Mouse (Mus musculus) MEL (cell line): Measurements from ENCODE around the gene Cyb5rl. TPM values are rescaled to one million over a fixed set of nuclear protein-coding genes. Genes with fewer than 3 reads are reported as not detected.
A peak's percentile ranks its signal among the peaks of the same experiment; 100 is the strongest.

ENCODE experiments used
- DNase-seq: peaks from one replicate; pipeline ENCODE4 v3.0.0; 2011; ENCODE audit warnings: low read depth, low spot score
- H3K27ac ChIP-seq: 2 replicates; pipeline ENCODE4 v1.5.1; 2012; ENCODE audit warnings: low read depth, mild to moderate bottlenecking, control low read depth, low read length, moderate library complexity; ENCODE audit not compliant: control insufficient read depth
- H3K27me3 ChIP-seq, 2 experiments: fragments of 150-350 bp in 1 of 2; sonication (generic) in 1 of 2; 2 replicates each; pipeline ENCODE4 v1.6.1; 2012; ENCODE audit warnings: low read length in 2 of 2, mild to moderate bottlenecking in 2 of 2, improper control_type of control experiment in 1 of 2, moderate library complexity in 1 of 2; ENCODE audit not compliant: insufficient read depth in 2 of 2, control insufficient read depth in 1 of 2
- H3K36me3 ChIP-seq, 2 experiments: 2 replicates each; pipeline ENCODE4 v1.6.1; 2012 to 2014; ENCODE audit warnings: low read length in 2 of 2, improper control_type of control experiment in 1 of 2, inconsistent platforms in 1 of 2, mild to moderate bottlenecking in 1 of 2; ENCODE audit not compliant: insufficient read depth in 2 of 2, control insufficient read depth in 1 of 2
- H3K4me1 ChIP-seq, 2 experiments: fragments of 150-350 bp in 1 of 2; sonication (generic) in 1 of 2; 2 replicates each; pipeline ENCODE4 v1.6.1; 2012; ENCODE audit warnings: low read length in 2 of 2, improper control_type of control experiment in 1 of 2, mild to moderate bottlenecking in 1 of 2; ENCODE audit not compliant: insufficient read depth in 2 of 2, control insufficient read depth in 1 of 2
- H3K4me3 ChIP-seq, 2 experiments: fragments of 150-350 bp in 1 of 2; sonication (generic) in 1 of 2; 2 replicates each; pipeline ENCODE4 v1.5.1; 2012; ENCODE audit warnings: low read depth in 2 of 2, low read length in 2 of 2, mild to moderate bottlenecking in 2 of 2, moderate library complexity in 2 of 2, control low read depth in 1 of 2, improper control_type of control experiment in 1 of 2; ENCODE audit not compliant: control insufficient read depth in 1 of 2, insufficient read depth in 1 of 2
- H3K79me2 ChIP-seq: 2 replicates; pipeline ENCODE4 v1.6.1; 2012; ENCODE audit warnings: mild to moderate bottlenecking, low read length, moderate library complexity; ENCODE audit not compliant: control insufficient read depth, poor library complexity, insufficient read depth
- H3K9ac ChIP-seq: 2 replicates; pipeline ENCODE4 v1.6.1; 2012; ENCODE audit warnings: low read depth, mild to moderate bottlenecking, control low read depth, low read length, moderate library complexity; ENCODE audit not compliant: control insufficient read depth, poor library complexity, severe bottlenecking
- H3K9me3 ChIP-seq: fragments of 150-350 bp; sonication (generic); replicated peaks from 2 replicates; pipeline ENCODE4 v1.6.1; 2012; ENCODE audit warnings: mild to moderate bottlenecking, low read length, improper control_type of control experiment, moderate library complexity; ENCODE audit not compliant: insufficient read depth
- BHLHE40 ChIP-seq: IDR thresholded peaks from 2 replicates; pipeline ENCODE4 v1.6.1; 2012; ENCODE audit warnings: low read depth, mild to moderate bottlenecking, inconsistent platforms, low read length, improper control_type of control experiment, borderline replicate concordance
- CHD1 ChIP-seq: IDR thresholded peaks from 2 replicates; pipeline ENCODE4 v1.6.1; 2012; ENCODE audit warnings: low read depth, mild to moderate bottlenecking, inconsistent platforms, low read length, improper control_type of control experiment
- CTCF ChIP-seq, 3 experiments: IDR thresholded peaks in 2 of 3; conservative IDR thresholded peaks in 1 of 3; 2 replicates each; pipeline ENCODE4 v1.5.1; 2011 to 2012; ENCODE audit warnings: low read length in 3 of 3, low read depth in 2 of 3, mild to moderate bottlenecking in 2 of 3, improper control_type of control experiment in 1 of 3, inconsistent platforms in 1 of 3, mixed read lengths in 1 of 3, moderate library complexity in 1 of 3; ENCODE audit not compliant: control insufficient read depth in 1 of 3, insufficient read depth in 1 of 3, poor library complexity in 1 of 3, severe bottlenecking in 1 of 3
- ELF1 ChIP-seq: IDR thresholded peaks from 2 replicates; pipeline ENCODE4 v1.6.1; 2014; ENCODE audit warnings: low read depth, mild to moderate bottlenecking, inconsistent platforms, low read length, improper control_type of control experiment, moderate library complexity
- EP300 ChIP-seq, 2 experiments: IDR thresholded peaks; 2 replicates each; pipeline ENCODE4 v1.6.1; 2011; ENCODE audit warnings: improper control_type of control experiment in 2 of 2, low read length in 2 of 2, low read depth in 1 of 2, mild to moderate bottlenecking in 1 of 2
- GABPA ChIP-seq: IDR thresholded peaks from 2 replicates; pipeline ENCODE4 v1.6.1; 2012; ENCODE audit warnings: low read depth, mild to moderate bottlenecking, inconsistent platforms, low read length, improper control_type of control experiment, moderate library complexity
- GATA1 ChIP-seq: IDR thresholded peaks from 2 replicates; pipeline ENCODE4 v1.6.1; 2011; ENCODE audit warnings: low read depth, low read length, improper control_type of control experiment
- HCFC1 ChIP-seq: IDR thresholded peaks from 2 replicates; pipeline ENCODE4 v1.6.1; 2012; ENCODE audit warnings: low read depth, mild to moderate bottlenecking, inconsistent platforms, low read length, improper control_type of control experiment, moderate library complexity
- KAT2A ChIP-seq: conservative IDR thresholded peaks from 2 replicates; pipeline ENCODE4 v1.6.1; 2012; ENCODE audit warnings: low read depth, low read length, improper control_type of control experiment, inconsistent platforms
- MAX ChIP-seq: IDR thresholded peaks from 2 replicates; pipeline ENCODE4 v1.6.1; 2011; ENCODE audit warnings: low read length, improper control_type of control experiment
- MAZ ChIP-seq: IDR thresholded peaks from 2 replicates; pipeline ENCODE4 v1.6.1; 2012; ENCODE audit warnings: low read depth, mild to moderate bottlenecking, inconsistent platforms, low read length, improper control_type of control experiment
- MXI1 ChIP-seq: IDR thresholded peaks from 2 replicates; pipeline ENCODE4 v1.6.1; 2011; ENCODE audit warnings: mild to moderate bottlenecking, low read depth, low read length, improper control_type of control experiment
- MYB ChIP-seq: IDR thresholded peaks from 2 replicates; pipeline ENCODE4 v1.6.1; 2011; ENCODE audit warnings: mild to moderate bottlenecking, low read depth, low read length, improper control_type of control experiment
- NELFE ChIP-seq: IDR thresholded peaks from 2 replicates; pipeline ENCODE4 v1.6.1; 2011; ENCODE audit warnings: low read depth, low read length, improper control_type of control experiment
- NRF1 ChIP-seq: IDR thresholded peaks from 2 replicates; pipeline ENCODE4 v1.6.1; 2014; ENCODE audit warnings: low read depth, mild to moderate bottlenecking, inconsistent platforms, low read length, improper control_type of control experiment, moderate library complexity; ENCODE audit not compliant: poor library complexity, insufficient read depth, severe bottlenecking
- POLR2AphosphoS2 ChIP-seq: IDR thresholded peaks from 2 replicates; pipeline ENCODE4 v1.6.1; 2011; ENCODE audit warnings: low read length, improper control_type of control experiment
- TBP ChIP-seq: IDR thresholded peaks from 2 replicates; pipeline ENCODE4 v1.8.0; 2011; ENCODE audit warnings: low read depth, low read length, improper control_type of control experiment
- UBTF ChIP-seq: IDR thresholded peaks from 2 replicates; pipeline ENCODE4 v1.6.1; 2012; ENCODE audit warnings: low read depth, mild to moderate bottlenecking, inconsistent platforms, low read length, improper control_type of control experiment, moderate library complexity, borderline replicate concordance; ENCODE audit not compliant: insufficient read depth
- USF1 ChIP-seq: IDR thresholded peaks from 2 replicates; pipeline ENCODE4 v1.6.1; 2014; ENCODE audit warnings: low read depth, mild to moderate bottlenecking, inconsistent platforms, low read length, improper control_type of control experiment, moderate library complexity
- USF2 ChIP-seq, 2 experiments: IDR thresholded peaks; 2 replicates each; pipeline ENCODE4 v1.6.1; 2011 to 2012; ENCODE audit warnings: improper control_type of control experiment in 2 of 2, low read length in 2 of 2, borderline replicate concordance in 1 of 2, inconsistent platforms in 1 of 2, low read depth in 1 of 2, mild to moderate bottlenecking in 1 of 2; ENCODE audit not compliant: insufficient read depth in 1 of 2
- ZKSCAN1 ChIP-seq: IDR thresholded peaks from 2 replicates; pipeline ENCODE4 v1.6.1; 2012; ENCODE audit warnings: low read depth, mild to moderate bottlenecking, inconsistent platforms, low read length, improper control_type of control experiment, moderate library complexity
- ZMIZ1 ChIP-seq: IDR thresholded peaks from 2 replicates; pipeline ENCODE4 v1.6.1; 2012; ENCODE audit warnings: low read depth, mild to moderate bottlenecking, inconsistent platforms, low read length, improper control_type of control experiment, moderate library complexity
- ZNF384 ChIP-seq: IDR thresholded peaks from 2 replicates; pipeline ENCODE4 v1.6.1; 2012; ENCODE audit warnings: low read depth, mild to moderate bottlenecking, inconsistent platforms, low read length, improper control_type of control experiment
- polyA plus RNA-seq, 2 experiments: library from polyadenylated mRNA; stranded (reverse) in 1 of 2; unstranded in 1 of 2; fragments of >175 nt in 1 of 2; fragments of >200 nt in 1 of 2; gene quantifications; 2 replicates each; pipeline versions ENCODE4 v1.2.1 to v1.2.4; 2012; ENCODE audit warnings: low replicate concordance in 2 of 2, low read depth in 1 of 2; ENCODE audit not compliant: insufficient read length in 2 of 2, insufficient read depth in 1 of 2, missing spikeins in 1 of 2
- total RNA-seq: library from RNA; depleted of rRNA; stranded (reverse); fragments of 300-350 nt; gene quantifications from 2 replicates; pipeline ENCODE4 v1.2.3, GENCODE M21; 2012

Gene Cyb5rl
- total and polyA plus RNA-seq, 3 experiments, result 8.5 to 9.3 TPM; not detected in 1

DNA sequence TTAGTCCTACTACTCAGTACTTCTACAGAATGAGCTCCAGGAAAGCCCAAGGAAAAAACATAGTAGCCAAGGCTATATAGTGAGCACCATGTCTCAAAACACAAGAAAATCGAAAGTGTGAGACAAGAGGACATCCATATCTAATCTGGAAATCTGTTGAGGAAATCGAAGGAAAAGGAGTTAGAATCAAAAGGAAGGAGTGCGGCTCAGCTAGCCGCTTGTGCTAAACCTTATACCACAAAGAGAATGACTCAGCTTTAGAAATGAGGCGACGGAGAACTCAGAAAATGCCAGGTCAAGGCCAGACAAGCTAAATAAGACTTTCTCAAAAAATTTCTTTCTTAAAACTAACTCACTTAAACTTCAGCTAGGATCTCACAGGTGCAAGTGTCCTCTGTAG, 24.5 kb upstream of the Cyb5rl start:
- peaks cover 12 to 16% of the 10 kb centered on the region in 2 experiments for H3K4me1 ChIP-seq
- peak overlapping the region; percentile 1; the same call in 1 of the 2 replicates for H3K27ac ChIP-seq
- H3K36me3 ChIP-seq, result peaks cover 9 to 11% of the 10 kb centered on the region in 2 experiments
- no peak overlapping the region for H3K9ac ChIP-seq
- TF ChIP-seq MAZ (no peak), ZNF384 (no peak), POLR2AphosphoS2 (no peak), NELFE (no peak), EP300 (IDR thresholded peaks at IDR 0.05; ENCODE audit: low read depth in 1 of 2, low read length in 2 of 2) (peak in 1 of 2 experiments; percentile 33; a peak in 1 of 4 replicates), NRF1 (no peak), ELF1 (no peak), GATA1 (peak; percentile 55; the same call in 1 of the 2 replicates), BHLHE40 (no peak), UBTF (no peak), TBP (no peak), CHD1 (no peak), USF1 (no peak)
- TF ChIP-seq, all 39 proteins: peak for 2
- Histone ChIP-seq H3K27me3 (no peaks in the 10 kb centered on the region), H3K79me2 (no peaks in the 10 kb centered on the region), H3K9me3 (no peaks in the 10 kb centered on the region), H3K4me3 (no peak overlapping the region)
- peak; percentile 28 for DNase-seq

- H3K9me3 ChIP-seq, result no peaks in the 10 kb centered on the region
- H3K27me3 ChIP-seq, result no peaks in the 10 kb centered on the region
- H3K36me3 ChIP-seq, result peaks cover 9 to 11% of the 10 kb centered on the region in 2 experiments
- H3K79me2 ChIP-seq, result no peaks in the 10 kb centered on the region
- TF ChIP-seq MXI1 (no peak), GABPA (no peak), NRF1 (no peak), TBP (no peak), USF2 (IDR thresholded peaks at IDR 0.05; ENCODE audit: borderline replicate concordance in 1 of 2, insufficient read depth in 1 of 2, low read depth in 1 of 2, low read length in 2 of 2) (no peak), ZMIZ1 (no peak), KAT2A (no peak), MYB (no peak), ZKSCAN1 (no peak), CTCF (IDR thresholded peaks at IDR 0.05 in 2 of 3, conservative IDR thresholded peaks at IDR 0.05 in 1 of 3; ENCODE audit: control insufficient read depth in 1 of 3, insufficient read depth in 1 of 3, low read depth in 2 of 3, low read length in 3 of 3, poor library complexity in 1 of 3, severe bottlenecking in 1 of 3) (no peak), HCFC1 (no peak), MAX (no peak), UBTF (no peak)
- TF ChIP-seq, all 39 proteins: peak for 0
- Histone ChIP-seq H3K4me3 (no peak overlapping the region), H3K4me1 (peaks cover 12 to 16% of the 10 kb centered on the region in 2 experiments), H3K27ac (no peak overlapping the region), H3K9ac (no peak overlapping the region)
- no peak for DNase-seq
Measured at GRCm38 (mm10) chr4:107045188-107045587, 21.6 kb upstream of the Cyb5rl start.
